ENCODE assay signal across 24 mouse cellular contexts in the genomic region with DNA sequence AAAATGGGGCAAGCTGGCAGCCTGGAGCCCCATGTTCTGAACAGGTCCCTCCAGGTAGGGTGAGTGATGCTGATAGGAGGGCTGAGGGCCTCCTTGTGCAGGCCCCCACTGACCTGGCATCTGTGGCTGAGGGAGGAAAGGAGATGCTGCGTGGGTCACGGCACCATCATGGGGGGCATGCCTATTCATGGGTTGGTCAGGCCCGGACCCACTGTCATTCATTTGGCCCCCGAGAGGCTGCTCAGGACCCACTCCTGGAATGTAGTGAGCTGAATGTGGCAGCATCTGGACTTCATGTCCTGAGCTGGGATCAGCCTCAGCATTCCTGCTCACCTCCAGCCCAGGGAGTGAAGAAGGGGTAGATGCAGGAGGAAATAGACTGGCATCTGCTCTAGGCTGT.
"Had no signal": no experiment of that assay in that cellular context is flagged by ENCODE, and none has a peak within 500 bp of the region (broad histone marks: within the 10 kb centered on the region; RNA-seq: fewer than 3 reads in every experiment).

No protein-coding gene starts in this region.

- ATAC-seq: hindbrain, embryonic 16.5 days; inflammation-experienced regulatory T-cells, adult 6 months; intestine, embryonic 15.5 days; intestine, postnatal 0 days had no signal

- H3K9ac ChIP-seq: heart, embryonic 13.5 days; heart, embryonic 15.5 days; hindbrain, embryonic 12.5 days; hindbrain, embryonic 14.5 days; intestine, embryonic 15.5 days; limb, embryonic 12.5 days; liver, embryonic 13.5 days had no signal

- H3K27ac ChIP-seq: heart, adult 2 months; heart, embryonic 13.5 days; heart, embryonic 15.5 days; hindbrain, embryonic 10.5 days; hindbrain, embryonic 12.5 days; hindbrain, embryonic 14.5 days; intestine, embryonic 15.5 days; layer of hippocampus, adult 2 months; left cerebral cortex, adult 2 months; limb, embryonic 10.5 days; limb, embryonic 12.5 days; liver, embryonic 13.5 days had no signal

- H3K4me2 ChIP-seq: heart, embryonic 11.5 days; heart, embryonic 13.5 days; heart, embryonic 15.5 days; hindbrain, embryonic 12.5 days; hindbrain, embryonic 14.5 days; intestine, embryonic 15.5 days; limb, embryonic 12.5 days; liver, embryonic 11.5 days; liver, embryonic 13.5 days had no signal

- DNase-seq: heart, postnatal 4 days; kidney, adult 18-20 months; kidney, adult 8-10 months; kidney, postnatal 10 days; kidney, postnatal 25 days; kidney, postnatal 4 days; liver; liver, embryonic 13.5 days had no signal

- H3K4me3 ChIP-seq: heart, adult 2 months; heart, embryonic 13.5 days; heart, embryonic 15.5 days; hindbrain, embryonic 10.5 days; hindbrain, embryonic 12.5 days; intestine, embryonic 15.5 days; layer of hippocampus, adult 2 months; left cerebral cortex, adult 2 months; limb, embryonic 10.5 days; limb, embryonic 12.5 days; liver, embryonic 13.5 days had no signal

- H3K9me3 ChIP-seq: heart, embryonic 13.5 days; heart, embryonic 15.5 days; hindbrain, embryonic 10.5 days; hindbrain, embryonic 12.5 days; intestine, embryonic 15.5 days; limb, embryonic 10.5 days; limb, embryonic 12.5 days; liver, embryonic 13.5 days had no signal

- H3K27me3 ChIP-seq: heart, embryonic 13.5 days; heart, embryonic 15.5 days; hindbrain, embryonic 12.5 days; intestine, embryonic 15.5 days; limb, embryonic 12.5 days; liver, embryonic 13.5 days had no signal
